Mouse (Mus musculus) CD8-positive naive resting alpha-beta T cell, adult 2 months (primary cell): ENCODE data around the gene Adam15.

Experiments used
- DNase-seq, 2 experiments: peaks; one replicate each; pipeline ENCODE4 v3.0.0; 2022; ENCODE audit warnings: low read depth in 2 of 2, low spot score in 2 of 2

Gene Adam15

DNA sequence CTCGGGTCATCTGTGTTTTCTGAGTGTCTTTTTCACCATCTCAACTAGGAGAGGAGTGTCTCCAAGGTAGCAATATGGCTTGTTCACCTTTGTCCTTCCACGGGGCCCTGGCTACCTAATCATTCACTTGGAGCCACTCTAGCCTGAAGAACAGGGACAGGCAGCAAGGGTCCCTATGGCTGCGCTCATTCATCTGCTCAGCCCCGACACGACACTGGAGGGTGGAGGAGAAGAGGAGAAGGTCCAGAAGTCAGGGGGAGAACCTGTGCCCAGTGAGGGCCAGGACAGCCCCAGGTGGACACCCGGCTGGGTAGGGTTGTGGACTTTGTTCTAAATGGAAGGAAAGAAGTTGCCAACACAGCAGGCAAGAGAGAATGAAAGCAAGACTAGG, 5.7 kb upstream of the Adam15 start:
- DNase-seq, result no peak

GRCm38 (mm10) chr3:89354816-89355511, 5.2 kb upstream of the Adam15 start:
- DNase-seq, result peak; percentile 76 to 81

- no peak for DNase-seq
Observed at GRCm38 (mm10) chr3:89351271-89351670, 1.5 kb upstream of the Adam15 start.

GRCm38 (mm10) chr3:89348911-89349868, 606 bp downstream of the Adam15 start:
- no peak for DNase-seq

- no peak for DNase-seq
Observed at GRCm38 (mm10) chr3:89347916-89348315, 1.9 kb downstream of the Adam15 start.

DNA sequence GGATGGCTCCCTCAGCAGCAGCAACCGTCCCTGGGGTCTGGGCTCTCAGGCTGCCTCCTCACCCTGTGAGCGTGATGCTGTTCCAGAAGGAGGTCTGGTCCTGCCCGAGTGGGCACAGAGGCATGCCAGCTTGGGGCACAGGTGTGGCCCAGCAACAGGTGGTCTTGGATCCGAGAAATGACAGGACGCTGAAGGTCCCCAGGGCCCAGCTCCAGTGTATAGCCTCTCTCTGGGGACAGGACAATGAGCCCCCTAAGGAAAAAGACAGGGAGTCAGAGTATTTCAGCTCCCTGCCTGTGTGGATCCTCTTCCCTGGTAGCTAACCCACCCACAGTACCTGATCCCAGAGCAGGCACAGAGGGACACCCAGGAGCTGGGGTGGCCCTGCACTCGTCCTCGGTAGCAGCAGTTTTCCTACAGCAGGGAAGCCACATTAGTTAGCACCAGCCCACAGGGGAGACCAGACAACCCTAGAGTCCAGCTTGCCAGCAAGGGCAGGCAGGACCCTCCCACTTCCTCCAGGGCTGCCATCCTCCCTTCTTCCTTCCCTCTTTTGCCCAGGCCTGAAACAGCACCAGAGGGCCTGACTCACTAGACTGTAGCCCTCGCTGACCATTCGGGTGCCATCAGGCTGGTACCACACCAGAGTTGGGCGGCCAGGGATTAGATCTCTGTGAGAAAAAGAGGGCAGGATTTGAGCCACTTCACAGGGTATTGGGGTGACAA, 2.8 kb downstream of the Adam15 start:
- DNase-seq, result no peak

DNA sequence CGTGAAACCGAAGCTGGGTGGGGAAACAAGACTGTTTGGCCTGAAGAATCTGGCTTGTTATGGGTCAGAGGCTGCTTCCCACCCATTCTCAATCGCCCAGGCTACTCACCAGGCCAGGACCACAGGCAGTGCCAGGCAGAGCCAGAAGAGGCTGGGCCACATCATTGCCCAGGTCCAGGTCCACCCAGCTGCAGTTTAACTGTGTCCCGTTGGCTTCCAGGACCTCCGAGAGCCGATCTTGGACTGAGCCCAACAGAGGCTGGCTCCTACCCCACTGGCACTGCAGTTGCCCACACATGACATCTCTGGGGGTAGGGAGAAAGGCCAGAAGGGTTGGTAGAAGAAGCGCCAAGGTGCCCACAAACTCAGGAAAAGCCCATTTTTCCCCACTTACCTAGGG, 6.5 kb downstream of the Adam15 start:
- DNase-seq, result no peak

GRCm38 (mm10) chr3:89341794-89342193, 8.0 kb downstream of the Adam15 start:
- DNase-seq, result no peak

- peak; percentile 69 to 80 for DNase-seq
Observed at GRCm38 (mm10) chr3:89340465-89340864, 9.3 kb downstream of the Adam15 start.

- DNase-seq, result peak in 1 of 2 experiments; percentile 54
Observed at GRCm38 (mm10) chr3:89339416-89339815, 10.4 kb downstream of the Adam15 start.

DNA sequence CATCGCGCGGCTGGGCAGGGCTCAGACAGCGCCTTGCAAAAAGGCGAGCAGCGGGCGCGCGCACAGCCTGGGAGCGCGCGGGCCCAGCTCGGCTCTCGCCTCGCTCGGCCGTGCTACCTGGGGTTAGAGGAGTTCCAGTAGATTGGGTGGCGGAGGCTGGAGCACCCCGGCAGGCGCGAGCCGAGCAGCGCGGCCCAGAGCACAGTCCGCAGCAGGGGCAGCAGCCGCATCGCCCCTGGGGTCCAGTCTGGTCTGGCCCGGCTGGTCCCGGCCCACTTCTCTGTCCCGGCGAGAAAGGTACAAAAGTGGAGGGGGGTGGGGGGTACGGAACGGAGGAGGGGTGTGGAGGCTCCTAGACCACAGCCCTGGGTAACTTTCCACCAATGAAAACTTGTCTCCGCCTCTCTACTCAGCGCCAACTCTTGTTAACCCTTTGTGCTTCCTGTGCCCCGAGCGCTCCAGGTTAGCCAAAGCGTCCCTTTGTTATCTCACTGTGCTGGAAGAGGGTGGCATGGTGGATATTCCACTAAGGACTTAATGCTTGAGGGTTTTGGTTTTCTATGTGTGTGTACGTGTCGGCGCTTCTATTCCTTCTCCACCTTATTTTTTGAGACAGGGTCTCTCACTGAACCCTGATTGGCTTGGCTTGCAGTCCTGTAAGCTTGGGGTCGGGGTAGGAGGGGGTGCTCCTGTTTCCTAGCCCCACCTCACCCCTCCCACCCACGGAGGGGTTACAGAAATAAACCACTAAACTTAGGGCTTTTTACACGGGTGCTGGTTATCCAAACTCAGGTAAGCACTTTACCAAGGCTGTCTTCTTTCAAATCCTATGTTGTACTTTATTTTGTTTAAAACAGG, 11.8 kb downstream of the Adam15 start, which contains the start of gene Efna4:
Gene Efna4 (minus strand): TSS at position 308 of the 858 bp plus-strand sequence.
- DNase-seq, result no peak

- DNase-seq, result no peak
Observed at GRCm38 (mm10) chr3:89337062-89337720, 12.6 kb downstream of the Adam15 start.

DNA sequence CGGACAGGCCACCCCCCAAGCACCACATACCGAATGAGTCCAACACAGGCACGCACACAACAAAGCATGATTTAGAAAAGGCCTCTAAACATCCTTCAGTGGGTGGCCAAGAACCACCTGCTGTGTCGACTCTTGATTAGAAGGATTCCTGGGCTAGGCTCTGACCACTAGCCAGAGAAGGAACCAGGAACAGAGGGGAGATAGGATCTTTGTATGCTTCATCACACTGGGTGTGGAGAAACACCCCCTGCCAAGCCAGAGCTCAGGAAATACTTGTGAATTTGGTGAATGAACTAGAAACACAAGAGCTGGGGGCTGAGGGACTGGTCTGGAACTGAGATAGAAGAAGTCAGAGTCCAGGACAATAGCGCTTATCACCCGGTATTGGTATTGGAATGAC, 13.3 kb downstream of the Adam15 start:
- no peak for DNase-seq

DNA sequence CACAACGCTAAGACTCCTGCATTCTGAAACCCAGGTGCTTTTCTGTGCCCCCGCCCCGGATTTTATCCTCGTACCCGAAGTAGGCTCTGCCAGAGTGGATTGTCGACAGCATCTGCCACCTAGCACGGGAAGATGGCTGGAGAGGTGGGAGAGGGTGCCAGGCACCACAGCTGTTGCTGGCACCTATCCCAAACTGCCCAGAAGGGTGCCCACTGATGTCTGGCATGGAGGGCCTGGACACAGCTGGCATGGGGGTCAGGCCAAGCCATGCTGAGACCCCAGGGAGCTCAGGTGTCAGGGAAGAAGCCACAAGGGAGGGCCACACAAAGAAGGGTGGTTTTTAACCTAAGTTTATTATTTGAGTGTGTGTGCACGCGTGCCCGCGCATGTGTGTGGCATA, 16.7 kb downstream of the Adam15 start:
- DNase-seq, result no peak

DNA sequence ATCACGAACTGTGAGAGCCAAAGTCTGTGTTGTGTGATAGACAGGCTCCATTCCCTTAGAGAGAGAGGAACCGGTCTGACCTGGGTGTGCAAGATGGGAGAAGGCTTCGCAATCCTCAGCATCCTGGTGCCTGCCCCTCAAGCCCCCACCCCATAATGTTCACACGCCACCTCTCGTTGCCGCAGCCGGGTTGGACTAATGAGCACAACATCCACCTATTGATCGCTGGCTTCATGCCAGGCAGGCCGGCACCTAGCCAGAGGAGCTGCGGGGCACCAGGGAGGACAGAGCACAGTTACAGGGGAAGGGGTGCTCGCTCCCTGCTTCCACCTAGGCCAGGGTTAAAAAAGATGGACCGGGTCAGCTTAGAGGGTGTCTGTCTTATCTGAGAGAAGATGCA, 17.3 kb downstream of the Adam15 start:
- no peak for DNase-seq

- DNase-seq, result no peak
Observed at GRCm38 (mm10) chr3:89332013-89332412, 17.8 kb downstream of the Adam15 start.

DNA sequence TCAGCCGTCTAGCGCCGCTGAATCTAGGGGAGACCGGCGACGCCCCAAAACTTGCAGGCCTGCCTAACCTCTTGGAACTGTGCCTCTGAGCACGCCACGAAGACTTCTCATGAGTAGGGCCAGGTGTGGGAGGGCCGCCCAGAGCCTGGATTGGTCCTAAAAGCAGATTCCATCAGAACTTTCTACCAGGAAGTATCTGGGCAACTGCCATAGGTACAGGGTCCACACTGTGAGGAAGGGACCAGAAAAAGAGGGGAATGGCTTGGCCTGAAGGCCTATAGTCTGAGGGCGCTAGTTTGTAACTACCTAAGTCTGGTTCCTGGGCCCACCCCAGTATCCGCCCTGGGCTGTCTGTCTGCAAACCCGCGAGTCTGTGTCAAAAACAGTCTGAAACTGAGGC, 18.2 kb downstream of the Adam15 start:
- DNase-seq, result no peak

- DNase-seq, result no peak
Observed at GRCm38 (mm10) chr3:89330948-89331347, 18.8 kb downstream of the Adam15 start.

DNA sequence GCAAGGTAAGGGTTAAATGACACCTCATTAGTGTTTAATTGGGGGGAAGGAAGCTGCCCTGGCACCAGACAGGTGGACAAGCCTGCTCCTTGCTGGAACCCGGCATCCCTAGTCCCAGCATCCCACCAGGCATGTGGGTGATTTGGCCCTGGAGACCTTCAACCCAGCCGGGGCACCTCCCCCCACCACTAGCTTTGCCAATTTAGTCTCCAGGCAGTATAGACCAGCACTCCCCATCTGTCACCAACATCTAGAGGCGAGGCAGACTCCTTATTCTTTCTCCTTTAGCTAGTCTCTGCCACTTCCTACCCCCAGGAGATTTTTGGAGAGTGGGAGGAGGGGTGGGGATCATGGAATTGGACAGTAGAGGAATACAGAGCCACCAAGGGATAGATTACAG, 19.4 kb downstream of the Adam15 start:
- DNase-seq, result no peak

DNA sequence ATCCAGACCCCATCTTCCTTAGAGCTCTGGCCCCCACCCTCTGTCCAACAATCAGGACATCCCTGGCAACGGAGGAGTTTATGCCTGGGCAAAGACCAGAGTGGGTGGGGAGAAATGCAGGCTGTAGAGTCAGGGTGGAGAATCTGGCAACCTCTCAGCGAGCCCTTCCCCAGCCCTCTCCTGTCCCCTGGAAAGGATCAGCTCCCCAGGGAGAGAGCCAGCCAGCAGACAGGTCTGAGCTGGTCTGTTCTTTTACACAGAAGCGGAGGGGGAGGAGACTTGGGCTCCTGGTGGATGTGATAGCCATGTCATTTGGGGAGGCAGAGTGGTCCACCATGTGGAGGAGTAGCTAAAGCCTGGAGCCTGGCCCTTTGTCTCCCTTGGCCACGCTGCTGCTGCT, 21.2 kb downstream of the Adam15 start:
- DNase-seq, result no peak
